Mouse (Mus musculus) stomach, embryonic 14.5 days (tissue): ENCODE data around the gene Snf8. TPM values are rescaled to one million over a fixed set of nuclear protein-coding genes. Genes with fewer than 3 reads are reported as not detected.

Source experiments
- ATAC-seq: fragments of 200-750 bp; cut with Nextera tagmentation; 2 replicates; pipeline ENCODE4 v1.8.0; 2017; ENCODE audit warnings: low read depth, moderate TSS enrichment; ENCODE audit not compliant: insufficient number of reproducible peaks, insufficient read depth, low FRiP score
- H3K27ac ChIP-seq: fragments of 300-500 bp; sonication (generic); 2 replicates; pipeline ENCODE4 v1.5.1; 2014; ENCODE audit warnings: mild to moderate bottlenecking, low read length, moderate library complexity, mixed read lengths
- H3K27me3 ChIP-seq: fragments of 300-500 bp; sonication (generic); 2 replicates; pipeline ENCODE4 v1.6.1; 2014; ENCODE audit warnings: low read length, control low read depth, mixed read lengths; ENCODE audit not compliant: control insufficient read depth, insufficient read depth
- H3K36me3 ChIP-seq: fragments of 300-500 bp; sonication (generic); 2 replicates; pipeline ENCODE4 v1.6.1; 2014; ENCODE audit warnings: mild to moderate bottlenecking, control low read depth, low read length, moderate library complexity, mixed read lengths; ENCODE audit not compliant: control insufficient read depth, insufficient read depth
- H3K4me1 ChIP-seq: fragments of 300-500 bp; sonication (generic); 2 replicates; pipeline ENCODE4 v1.6.1; 2014; ENCODE audit warnings: low read length, control low read depth, mixed read lengths; ENCODE audit not compliant: control insufficient read depth, insufficient read depth
- H3K4me2 ChIP-seq: fragments of 300-500 bp; sonication (generic); replicated peaks from 2 replicates; pipeline ENCODE4 v1.6.1; 2014; ENCODE audit warnings: low read depth, low read length, control low read depth
- H3K4me3 ChIP-seq: fragments of 300-500 bp; sonication (generic); 2 replicates; pipeline ENCODE4 v1.5.1; 2014; ENCODE audit warnings: low read depth, low read length, control low read depth
- H3K9ac ChIP-seq: fragments of 300-500 bp; sonication (generic); replicated peaks from 2 replicates; pipeline ENCODE4 v1.6.1; 2014; ENCODE audit warnings: low read depth, mild to moderate bottlenecking, control low read depth, low read length, moderate library complexity, mixed read lengths
- H3K9me3 ChIP-seq: fragments of 300-500 bp; sonication (generic); 2 replicates; pipeline ENCODE4 v1.6.1; 2016; ENCODE audit warnings: low read depth, low read length, control low read depth; ENCODE audit not compliant: control insufficient read depth
- WGBS: fragments of 180-500 bp; shearing (Covaris S2); extraction: QIAGEN DNeasy Blood & Tissue Kit; methylation state at CpG from one replicate; pipeline ENCODE4 v1.1.7; 2014; 5-methylcytosine and 5-hydroxymethylcytosine counted together
- polyA plus RNA-seq: library from polyadenylated mRNA; unstranded; fragments of >200 nt; fragmentation: Nextera tagmentation; extraction: Ambion mirVana; gene quantifications from 2 replicates; pipeline ENCODE4 v1.2.1, GENCODE M21; 2014

Snf8 gene
- polyA plus RNA-seq, 1 experiment from 2014 or later, result 34.6 TPM

- Histone ChIP-seq H3K9me3 (no peaks in the 10 kb centered on the region), H3K9ac (no peak overlapping the region), H3K4me2 (no peak overlapping the region), H3K4me3 (no peak overlapping the region), H3K27me3 (no peaks in the 10 kb centered on the region), H3K27ac (no peak overlapping the region), H3K4me1 (0 out of 2 replicates have a peak, but pooled peaks cover 9% of the 10 kb centered on the region), H3K36me3 (no peaks in the 10 kb centered on the region)
- no peak for ATAC-seq
- WGBS, result 40% methylated on average over 7 of the region's 7 CpGs
These were observed 58.1 kb downstream of the Snf8 start for GRCm38 (mm10) chr11:96092674-96093291.

GRCm38 (mm10) chr11:96093361-96093760 is 58.7 kb downstream of the Snf8 start:
- Histone ChIP-seq H3K27me3 (no peaks in the 10 kb centered on the region), H3K27ac (no peak overlapping the region), H3K9ac (no peak overlapping the region), H3K4me2 (no peak overlapping the region), H3K36me3 (no peaks in the 10 kb centered on the region), H3K4me1 (0 out of 2 replicates have a peak, but pooled peaks cover 9% of the 10 kb centered on the region), H3K9me3 (no peaks in the 10 kb centered on the region), H3K4me3 (no peak overlapping the region)
- ATAC-seq, result no peak
- WGBS, result 5% methylated on average over 3 of the region's 3 CpGs

Other genes with a start within 250 kb of the Snf8 start
- not detected in 2 replicates for gene Phospho1, start 210.4 kb upstream of the Snf8 start, polyA plus RNA-seq
- gene Gngt2, start 197.7 kb upstream of the Snf8 start, polyA plus RNA-seq, result 13.7 and 15.1 TPM in 2 replicates
- 2.9 and 3.7 TPM in 2 replicates for gene Abi3, start 192.4 kb upstream of the Snf8 start, polyA plus RNA-seq
- gene B4galnt2, start 120.0 kb upstream of the Snf8 start, polyA plus RNA-seq, result 3.2 and 3.8 TPM in 2 replicates
- 24.9 and 28.5 TPM in 2 replicates for gene Igf2bp1, start 28.9 kb upstream of the Snf8 start, polyA plus RNA-seq
- 1.1 TPM in 1 of 2 replicates, not detected in the other for gene Gip, start 10.3 kb upstream of the Snf8 start, polyA plus RNA-seq
- gene Ube2z, start 30.5 kb downstream of the Snf8 start, polyA plus RNA-seq, result 33.3 and 35.6 TPM in 2 replicates
- 739 and 807 TPM in 2 replicates for gene Atp5g1, start 40.8 kb downstream of the Snf8 start, polyA plus RNA-seq
- 0.15 TPM in 1 of 2 replicates, not detected in the other for gene Calcoco2, start 77.1 kb downstream of the Snf8 start, polyA plus RNA-seq
- gene Ttll6, start 98.9 kb downstream of the Snf8 start, polyA plus RNA-seq, result 0.12 TPM in 1 of 2 replicates, not detected in the other
- gene Hoxb13, start 159.4 kb downstream of the Snf8 start, polyA plus RNA-seq, result not detected in 2 replicates
- 0.25 TPM in 2 replicates for gene Hoxb9, start 236.6 kb downstream of the Snf8 start, polyA plus RNA-seq
- 2.3 and 2.7 TPM in 2 replicates for gene Hoxb8, start 247.0 kb downstream of the Snf8 start, polyA plus RNA-seq